Mouse (Mus musculus) urinary bladder, postnatal 36 days (tissue): ENCODE data around the gene Blcap.
"Not testable (repeated sequence)": the region's sequence is repeated elsewhere in the genome, so short reads cannot be mapped to it uniquely, and the experiment has no call there.

Experiments
- DNase-seq, 2 experiments: peaks; one replicate each; pipeline ENCODE4 v3.0.0; 2022; ENCODE audit warnings: low spot score in 2 of 2, mixed read lengths in 1 of 2

The Blcap gene

DNA sequence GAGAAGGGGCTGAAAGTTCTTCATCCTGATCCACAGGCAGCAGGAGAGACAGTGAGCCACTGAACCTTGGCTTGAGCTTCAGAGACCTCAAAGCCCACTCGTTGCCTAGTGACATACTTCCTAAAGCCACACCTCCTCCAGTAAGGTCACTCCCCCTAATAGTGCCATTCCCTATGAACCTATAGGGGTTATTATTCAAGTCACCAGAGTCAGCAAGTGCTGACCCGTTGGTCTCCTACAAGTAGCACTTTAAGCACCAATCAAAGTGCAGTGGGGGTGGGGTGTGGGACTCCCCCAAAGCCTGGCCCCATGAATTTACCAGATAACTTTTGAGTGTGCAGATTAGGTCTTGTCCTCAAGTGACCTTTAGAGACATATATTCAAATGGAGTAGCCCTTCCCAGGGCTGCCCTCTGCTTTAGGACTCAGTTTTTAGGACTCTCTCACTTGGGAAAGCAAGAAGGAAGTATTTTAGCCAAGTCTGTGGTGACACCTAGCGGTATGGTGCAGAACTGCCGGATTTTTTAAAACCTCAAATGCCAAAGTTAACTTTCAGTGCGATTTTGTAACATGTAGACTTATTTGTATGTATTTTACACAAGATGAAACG is at the start of gene Blcap:
Blcap (minus strand) TSS at position 51 of the 609 bp plus-strand sequence.
- DNase-seq: peak in 1 of 2 experiments; percentile 52

- no peak for DNase-seq
Measured at GRCm38 (mm10) chr2:157618393-157618792, 47.3 kb upstream of the Blcap start.

GRCm38 (mm10) chr2:157613997-157614396 is 42.9 kb upstream of the Blcap start:
- DNase-seq: no peak

GRCm38 (mm10) chr2:157611735-157612134 is 40.7 kb upstream of the Blcap start:
- DNase-seq: no peak

DNA sequence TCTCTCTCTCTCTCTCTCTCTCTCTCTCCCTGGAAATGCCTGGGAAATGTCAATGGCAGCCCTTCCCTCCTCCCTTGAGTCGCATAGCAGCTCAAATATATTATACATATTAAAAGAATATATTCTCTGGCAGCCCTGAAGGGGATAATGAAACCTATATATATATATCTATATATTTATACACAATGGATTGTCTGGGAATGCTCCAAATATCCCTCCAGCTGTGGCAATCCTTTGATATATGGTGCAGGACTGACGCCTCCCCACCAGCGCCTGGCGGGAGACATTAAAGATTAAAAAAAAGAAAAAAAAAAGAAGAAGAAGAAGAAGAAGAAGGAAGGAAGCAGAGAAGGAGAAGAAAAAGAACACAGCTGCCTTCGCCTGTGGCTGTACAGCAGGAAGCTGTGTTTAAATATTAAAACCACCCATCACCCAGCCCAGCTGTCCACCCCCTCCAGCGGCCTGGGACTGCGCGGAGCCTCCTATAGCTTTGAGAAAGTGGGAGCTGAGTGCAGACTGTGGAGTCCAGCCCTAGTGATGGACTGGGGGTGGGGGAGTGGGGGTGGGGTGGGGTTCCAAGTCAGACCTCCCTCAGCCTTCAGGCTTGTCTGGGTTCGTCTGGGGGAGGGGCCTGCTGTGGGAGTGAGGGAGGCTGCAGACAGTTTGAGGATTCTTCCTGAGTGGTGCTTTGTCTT is 36.6 kb upstream of the Blcap start:
- no peak for DNase-seq

DNA sequence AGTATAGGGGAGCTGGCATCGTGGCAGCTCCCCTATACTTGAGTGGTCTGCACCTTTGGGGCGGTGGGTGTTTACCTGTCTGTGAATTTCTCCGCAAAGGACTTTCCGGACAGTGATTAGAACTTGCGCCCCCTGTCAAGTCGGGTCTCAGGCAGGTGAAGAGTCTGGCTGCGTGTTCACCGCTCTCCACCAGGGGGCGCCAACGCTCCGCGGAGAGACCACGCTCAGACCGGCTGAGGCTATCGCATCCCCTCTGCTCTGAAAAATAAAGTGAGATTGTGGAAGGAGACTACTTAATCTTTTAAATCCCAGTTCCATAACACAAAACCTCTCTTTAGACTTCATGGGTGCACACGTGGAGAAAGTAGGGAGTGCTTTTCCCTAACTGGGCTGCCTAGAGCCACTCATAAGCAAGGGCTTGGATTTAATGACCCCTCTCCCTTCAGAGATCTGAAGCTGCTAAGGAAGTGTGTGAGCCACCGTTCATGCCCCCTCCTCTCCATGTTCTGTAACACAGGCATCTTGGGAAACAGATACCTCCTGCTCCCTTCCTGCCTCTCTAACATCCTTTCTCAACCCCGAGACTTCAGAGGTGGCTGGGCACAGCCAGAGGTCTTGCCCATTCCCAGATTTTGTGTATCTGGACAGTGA is 34.1 kb upstream of the Blcap start:
- DNase-seq: peak; percentile 54 to 68

- DNase-seq: no peak
Measured at GRCm38 (mm10) chr2:157601435-157601839, 30.4 kb upstream of the Blcap start.

DNA sequence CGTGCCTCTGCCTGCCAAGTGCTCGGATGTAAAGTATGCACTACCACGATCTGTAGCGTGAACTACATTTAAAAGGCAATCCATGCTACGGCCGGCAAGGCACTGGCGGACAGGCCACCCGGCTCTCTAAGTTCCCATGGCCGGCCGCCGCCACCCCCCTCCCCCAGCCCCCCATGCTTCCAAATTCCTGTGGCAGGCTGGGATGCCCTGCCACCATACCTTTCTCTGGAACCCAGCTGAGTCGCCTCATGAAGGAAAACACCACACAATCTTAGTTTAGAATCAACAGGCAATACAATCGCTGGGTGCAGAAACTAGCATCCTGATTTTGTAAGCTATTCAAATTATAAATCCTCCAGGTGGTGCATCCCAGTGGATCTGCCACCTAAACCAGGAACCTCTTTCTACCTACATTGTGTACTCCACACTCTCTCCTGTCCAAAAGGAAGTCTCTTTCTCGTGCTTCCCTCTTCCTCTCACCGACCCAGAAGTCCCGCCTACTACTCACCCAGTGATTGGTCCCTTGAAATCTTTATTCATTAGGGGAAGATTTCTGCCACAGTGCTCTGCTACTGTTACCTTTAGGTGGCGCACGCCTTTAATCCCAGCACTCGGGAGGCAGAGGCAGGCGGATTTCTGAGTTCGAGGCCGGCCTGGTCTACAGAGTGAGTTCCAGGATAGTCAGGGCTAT is 25.9 kb upstream of the Blcap start:
- DNase-seq: no peak

- not testable (repeated sequence) for DNase-seq
Measured at GRCm38 (mm10) chr2:157585351-157585750, 14.3 kb upstream of the Blcap start.

- no peak for DNase-seq
Measured at GRCm38 (mm10) chr2:157572786-157573185, 1.7 kb upstream of the Blcap start.

GRCm38 (mm10) chr2:157569796-157570485 is 1.1 kb downstream of the Blcap start:
- no peak for DNase-seq

- DNase-seq: no peak
Measured at GRCm38 (mm10) chr2:157568881-157569280, 2.2 kb downstream of the Blcap start.

DNA sequence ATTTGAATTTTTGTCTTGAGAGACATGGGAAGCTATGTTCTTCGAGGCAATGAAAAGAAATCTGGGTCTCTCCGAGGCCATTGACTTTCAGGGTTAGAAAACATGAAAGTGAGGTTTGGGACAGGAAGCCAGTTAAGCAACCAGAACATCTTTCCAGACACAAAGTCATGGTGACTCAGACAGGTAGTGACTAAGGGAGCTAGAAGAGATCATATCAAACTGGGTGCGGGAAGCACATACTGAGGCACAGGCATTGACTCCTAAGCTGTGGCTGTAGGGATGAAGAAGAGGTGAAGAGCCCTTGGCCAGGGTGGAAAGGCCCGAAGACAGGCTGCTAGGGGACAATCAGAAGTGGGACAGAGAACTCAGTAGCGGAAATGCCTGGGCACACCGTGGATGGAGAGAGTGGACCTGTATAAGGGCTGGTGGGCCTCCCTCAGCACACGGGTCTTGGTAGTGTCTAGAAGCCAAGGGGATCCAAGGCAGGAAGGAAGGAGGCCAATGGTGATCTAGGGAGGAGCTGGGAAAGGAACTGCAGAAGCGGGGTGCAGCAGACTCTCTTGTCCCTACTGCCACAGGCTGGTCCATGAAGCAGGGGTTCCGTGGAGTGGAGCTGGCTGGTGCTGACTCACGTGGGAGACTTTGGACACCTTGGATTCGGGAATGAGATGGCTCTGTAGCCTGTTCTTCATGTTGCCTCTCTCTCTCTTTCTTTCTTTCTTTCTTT is 3.7 kb downstream of the Blcap start:
- DNase-seq: no peak

DNA sequence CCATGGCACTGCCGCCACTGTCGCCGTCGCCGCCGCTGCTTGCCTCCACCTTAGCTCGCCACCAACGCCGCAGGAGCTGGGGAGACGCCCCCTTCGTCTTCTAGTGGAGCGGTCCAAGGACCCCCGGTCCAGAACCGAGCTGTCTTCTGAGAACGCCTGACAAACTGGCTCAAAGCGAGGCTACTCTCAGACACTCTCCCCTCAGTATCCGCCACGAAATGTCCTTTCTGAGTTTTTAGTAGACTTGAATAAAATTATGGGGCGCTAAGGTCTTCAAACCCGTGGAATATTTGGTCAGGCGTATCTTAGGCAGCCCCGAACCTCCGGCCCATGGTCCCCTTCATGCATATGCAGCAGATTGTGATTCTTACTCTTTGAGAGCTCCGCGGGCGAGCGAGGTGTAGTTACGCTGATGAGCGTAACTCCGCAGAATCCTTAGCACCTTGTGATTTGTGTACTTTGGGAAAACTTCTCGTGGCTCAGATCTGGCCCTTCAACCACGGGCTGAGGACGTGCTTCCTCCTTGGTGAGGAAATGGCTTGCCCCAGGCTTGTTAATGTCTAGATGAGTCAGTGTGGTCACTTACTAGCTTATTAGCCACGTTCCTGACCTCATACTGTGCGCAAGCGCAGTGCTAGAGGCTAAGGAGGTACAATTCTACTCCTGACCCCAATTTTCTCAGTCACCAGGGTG is 4.7 kb downstream of the Blcap start:
- DNase-seq: peak; percentile 83

- DNase-seq: no peak
Measured at GRCm38 (mm10) chr2:157565898-157566259, 5.2 kb downstream of the Blcap start.

- no peak for DNase-seq
Measured at GRCm38 (mm10) chr2:157565446-157565845, 5.6 kb downstream of the Blcap start.

DNA sequence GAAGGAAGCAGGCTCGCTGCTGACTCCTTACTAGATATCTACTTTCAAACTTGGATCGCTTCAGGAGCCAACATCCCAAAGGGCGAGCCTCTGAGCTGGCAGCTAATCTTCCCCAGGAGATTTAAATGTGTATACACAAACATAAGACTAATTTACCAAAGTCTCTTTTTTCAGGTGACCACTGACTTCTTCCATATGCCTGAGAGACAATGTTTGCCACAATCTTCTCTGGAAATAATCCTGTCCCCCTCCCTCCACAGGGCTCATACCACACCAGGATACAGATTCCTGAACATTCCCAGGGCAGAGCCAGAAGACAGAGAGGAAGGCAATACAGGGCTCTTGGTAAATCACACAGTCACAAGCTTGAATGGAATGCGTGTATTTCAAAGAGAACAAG is 6.4 kb downstream of the Blcap start:
- DNase-seq: no peak

- no peak for DNase-seq
Measured at GRCm38 (mm10) chr2:157563031-157563430, 8.0 kb downstream of the Blcap start.

DNA sequence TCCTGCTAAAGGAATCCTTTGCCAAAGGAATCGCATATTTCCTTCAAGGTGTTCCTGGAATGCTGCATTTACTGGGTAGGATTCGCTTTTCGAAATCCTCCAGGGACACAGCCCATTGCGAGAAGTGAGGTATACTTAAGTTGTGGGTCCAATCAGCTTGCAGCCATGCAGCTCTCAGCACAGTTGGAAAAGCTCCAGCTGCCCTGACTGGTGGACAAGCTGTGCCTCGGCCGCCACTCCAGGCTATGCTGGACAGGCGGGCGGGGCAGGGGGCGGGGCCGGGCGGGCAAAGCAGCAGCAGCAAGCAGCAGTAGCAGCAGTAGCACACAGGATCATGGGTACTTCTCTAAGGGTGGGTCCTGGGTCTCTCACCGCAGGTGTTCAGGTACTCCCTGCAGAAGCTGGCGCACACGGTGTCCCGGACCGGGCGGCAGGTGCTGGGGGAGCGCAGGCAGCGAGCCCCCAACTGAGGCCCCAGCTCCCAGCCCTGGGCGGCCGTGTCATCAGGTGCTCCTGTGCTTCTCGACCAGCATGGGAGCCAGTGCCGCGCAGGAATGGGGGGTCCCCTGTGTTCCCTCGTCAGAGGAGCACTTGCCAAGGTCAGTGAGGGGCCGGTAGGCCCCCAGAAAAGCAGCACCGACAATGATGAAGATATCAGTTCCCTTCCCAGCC is 9.8 kb downstream of the Blcap start:
- peak; percentile 47 to 79 for DNase-seq

- DNase-seq: no peak
Measured at GRCm38 (mm10) chr2:157560302-157560701, 10.8 kb downstream of the Blcap start.
